Mouse (Mus musculus): ENCODE measurements at regions not wholly inside any gene's neighbourhood (a gene's known extent, or its start where the extent isn't known, plus 50 kb on each side); places are given as distances from the start of the nearest gene placed in this dataset.

- TF ChIP-seq CTCF (IDR thresholded peaks at IDR 0.05; ENCODE audit: borderline replicate concordance, control insufficient read depth, extremely low read depth, insufficient read depth, low read length, poor library complexity) (no peak), POLR2A (IDR thresholded peaks at IDR 0.05; ENCODE audit: control insufficient read depth, extremely low read depth, insufficient read depth, low read length, poor library complexity) (no peak)
Measured at GRCm38 (mm10) chr13:32517514-32517913, 179.0 kb upstream of the Gmds start.

Data from thymus, adult 2 months (tissue).